Mouse (Mus musculus): ENCODE results near the gene Nav2. TPM values are rescaled to one million over a fixed set of nuclear protein-coding genes. Genes with fewer than 3 reads are reported as not detected.

Nav2 gene
- total and polyA plus RNA-seq, 3 experiments = under 0.01 TPM; not detected in 2

GRCm38 (mm10) chr7:49451240-49451639, 542.7 kb downstream of the Nav2 start:
- H3K4me3 ChIP-seq (replicated peaks in 1 of 3; ENCODE audit: low read depth in 2 of 3, low read length in 2 of 3, poor library complexity in 1 of 3) = no peak overlapping the region
- no peak overlapping the region for H3K9ac ChIP-seq (ENCODE audit: insufficient read depth, low read depth)
- no peak for DNase-seq (ENCODE audit: extremely low read depth)
- no peaks in the 10 kb centered on the region for H3K36me3 ChIP-seq (replicated peaks in 1 of 2; ENCODE audit: control insufficient read depth in 1 of 2, insufficient read depth in 1 of 2, low read length in 1 of 2)
- dilution Hi-C loops (cut with MboI; ENCODE audit: extremely low pct_ligation_motif_present, extremely low pct_unique_long_range_greater_than_20kb, low sequenced_read_pairs) = no loop called here
- no peak overlapping the region for H3K27ac ChIP-seq (ENCODE audit: insufficient read depth, low read depth)
- peaks cover 21% of the 10 kb centered on the region for H3K27me3 ChIP-seq (replicated peaks)
- no peaks in the 10 kb centered on the region for H3K9me3 ChIP-seq (replicated peaks; ENCODE audit: low read length)
- no peaks in the 10 kb centered on the region for H3K4me1 ChIP-seq (ENCODE audit: control insufficient read depth in 1 of 2, insufficient read depth in 2 of 2)
- no peaks in the 10 kb centered on the region for H3K79me2 ChIP-seq (replicated peaks; ENCODE audit: control insufficient read depth, extremely low read depth, insufficient read depth, poor library complexity, severe bottlenecking)
- in situ Hi-C loops (cut with MboI; ENCODE audit: low pct_ligation_motif_present, low pct_unique_long_range_greater_than_20kb, low sequenced_read_pairs) = no loop called here
- H3K4me2 ChIP-seq (ENCODE audit: insufficient read depth, low read depth, poor library complexity, severe bottlenecking) = no peak overlapping the region
- no peak for TF ChIP-seq PAX5 (IDR thresholded peaks at IDR 0.05; ENCODE audit: low read length)
- TF ChIP-seq CHD1 (IDR thresholded peaks at IDR 0.05; ENCODE audit: low read depth, low read length) = no peak
- TF ChIP-seq MAFK (IDR thresholded peaks at IDR 0.05; ENCODE audit: insufficient replicate concordance, low read length) = no peak
- TF ChIP-seq E2F4 (IDR thresholded peaks at IDR 0.05; ENCODE audit: insufficient replicate concordance, low read depth, low read length) = no peak
- TF ChIP-seq HCFC1 (IDR thresholded peaks at IDR 0.05; ENCODE audit: low read depth, low read length) = no peak
- no peak for TF ChIP-seq KAT2A (IDR thresholded peaks at IDR 0.05; ENCODE audit: insufficient replicate concordance, low read length)
- no peak for TF ChIP-seq UBTF (IDR thresholded peaks at IDR 0.05; ENCODE audit: low read depth, low read length)
- no peak for TF ChIP-seq ELF1 (IDR thresholded peaks at IDR 0.05; ENCODE audit: low read depth, low read length)
- TF ChIP-seq NELFE (IDR thresholded peaks at IDR 0.05; ENCODE audit: low read depth, low read length) = no peak
- no peak for TF ChIP-seq CTCF (conservative IDR thresholded peaks at IDR 0.05 in 1 of 2, IDR thresholded peaks at IDR 0.05 in 1 of 2; ENCODE audit: low read depth in 2 of 2, low read length in 2 of 2)
- TF ChIP-seq MXI1 (IDR thresholded peaks at IDR 0.05; ENCODE audit: low read depth, low read length) = no peak

GRCm38 (mm10) chr7:49452274-49452673, 543.8 kb downstream of the Nav2 start:
- Histone ChIP-seq H3K4me3 (replicated peaks in 1 of 3; ENCODE audit: low read depth in 2 of 3, low read length in 2 of 3, poor library complexity in 1 of 3) (no peak overlapping the region), H3K9ac (ENCODE audit: insufficient read depth, low read depth) (no peak overlapping the region), H3K79me2 (replicated peaks; ENCODE audit: control insufficient read depth, extremely low read depth, insufficient read depth, poor library complexity, severe bottlenecking) (no peaks in the 10 kb centered on the region), H3K36me3 (replicated peaks in 1 of 2; ENCODE audit: control insufficient read depth in 1 of 2, insufficient read depth in 1 of 2, low read length in 1 of 2) (no peaks in the 10 kb centered on the region), H3K9me3 (replicated peaks; ENCODE audit: low read length) (no peaks in the 10 kb centered on the region), H3K4me2 (ENCODE audit: insufficient read depth, low read depth, poor library complexity, severe bottlenecking) (no peak overlapping the region), H3K27ac (ENCODE audit: insufficient read depth, low read depth) (no peak overlapping the region), H3K27me3 (replicated peaks) (peaks cover 22% of the 10 kb centered on the region), H3K4me1 (ENCODE audit: control insufficient read depth in 1 of 2, insufficient read depth in 2 of 2) (no peaks in the 10 kb centered on the region)
- in situ Hi-C loops (cut with MboI; ENCODE audit: low pct_ligation_motif_present, low pct_unique_long_range_greater_than_20kb, low sequenced_read_pairs) (no loop called here), dilution Hi-C loops (cut with MboI; ENCODE audit: extremely low pct_ligation_motif_present, extremely low pct_unique_long_range_greater_than_20kb, low sequenced_read_pairs) (no loop called here)
- no peak for DNase-seq (ENCODE audit: extremely low read depth)
- TF ChIP-seq RCOR1 (conservative IDR thresholded peaks at IDR 0.05; ENCODE audit: low read depth, low read length) (no peak), PAX5 (IDR thresholded peaks at IDR 0.05; ENCODE audit: low read length) (no peak), ETS1 (conservative IDR thresholded peaks at IDR 0.05; ENCODE audit: low read depth, low read length) (no peak), E2F4 (IDR thresholded peaks at IDR 0.05; ENCODE audit: insufficient replicate concordance, low read depth, low read length) (no peak), ZC3H11A (IDR thresholded peaks at IDR 0.05; ENCODE audit: low read depth, low read length) (no peak), MYC (IDR thresholded peaks at IDR 0.05; ENCODE audit: low read depth, low read length) (no peak), RAD21 (IDR thresholded peaks at IDR 0.05; ENCODE audit: low read depth, low read length) (no peak), UBTF (IDR thresholded peaks at IDR 0.05; ENCODE audit: low read depth, low read length) (no peak), JUN (IDR thresholded peaks at IDR 0.05; ENCODE audit: insufficient read depth, low read depth, low read length) (no peak), BHLHE40 (IDR thresholded peaks at IDR 0.05; ENCODE audit: low read depth, low read length) (no peak), MAZ (IDR thresholded peaks at IDR 0.05; ENCODE audit: low read depth, low read length) (no peak), GABPA (IDR thresholded peaks at IDR 0.05; ENCODE audit: insufficient replicate concordance, low read depth, low read length) (no peak), SIN3A (IDR thresholded peaks at IDR 0.05; ENCODE audit: low read length) (no peak), SMC3 (IDR thresholded peaks at IDR 0.05; ENCODE audit: low read depth, low read length) (no peak), POLR2AphosphoS2 (IDR thresholded peaks at IDR 0.05; ENCODE audit: low read depth, low read length) (no peak), MXI1 (IDR thresholded peaks at IDR 0.05; ENCODE audit: low read depth, low read length) (no peak), NRF1 (IDR thresholded peaks at IDR 0.05; ENCODE audit: low read depth, low read length) (no peak)
